Mouse (Mus musculus): ENCODE measurements at regions not wholly inside any gene's neighbourhood (a gene's known extent, or its start where the extent isn't known, plus 50 kb on each side); places are given as distances from the start of the nearest gene placed in this dataset.

- in situ Hi-C loops (cut with MboI; ENCODE audit: low pct_unique_long_range_greater_than_20kb in 1 of 2, low sequenced_read_pairs in 2 of 2, unreplicated experiment in 1 of 2): no loop called here
Observed at GRCm38 (mm10) chr15:51234873-51235272, 2649.8 kb upstream of the Gm7489 start.

- in situ Hi-C loops (cut with MboI; ENCODE audit: low pct_unique_long_range_greater_than_20kb in 1 of 2, low sequenced_read_pairs in 2 of 2, unreplicated experiment in 1 of 2): no loop called here
Observed at GRCm38 (mm10) chr15:51244596-51244995, 2640.1 kb upstream of the Gm7489 start.

- in situ Hi-C loops (cut with MboI; ENCODE audit: low pct_unique_long_range_greater_than_20kb in 1 of 2, low sequenced_read_pairs in 2 of 2, unreplicated experiment in 1 of 2): no loop called here
Observed at GRCm38 (mm10) chr15:51247259-51247658, 2637.4 kb upstream of the Gm7489 start.

- in situ Hi-C loops (cut with MboI; ENCODE audit: low pct_unique_long_range_greater_than_20kb in 1 of 2, low sequenced_read_pairs in 2 of 2, unreplicated experiment in 1 of 2): no loop called here
Observed at GRCm38 (mm10) chr15:51248034-51248788, 2636.5 kb upstream of the Gm7489 start.

GRCm38 (mm10) chr15:51248789-51249040 lies 2636.0 kb upstream of the Gm7489 start:
- in situ Hi-C loops (cut with MboI; ENCODE audit: low pct_unique_long_range_greater_than_20kb in 1 of 2, low sequenced_read_pairs in 2 of 2, unreplicated experiment in 1 of 2): no loop called here

- in situ Hi-C loops (cut with MboI; ENCODE audit: low pct_unique_long_range_greater_than_20kb in 1 of 2, low sequenced_read_pairs in 2 of 2, unreplicated experiment in 1 of 2): no loop called here
Observed at GRCm38 (mm10) chr15:51254143-51254542, 2630.6 kb upstream of the Gm7489 start.

GRCm38 (mm10) chr15:51255203-51255615 lies 2629.5 kb upstream of the Gm7489 start:
- in situ Hi-C loops (cut with MboI; ENCODE audit: low pct_unique_long_range_greater_than_20kb in 1 of 2, low sequenced_read_pairs in 2 of 2, unreplicated experiment in 1 of 2): no loop called here

- in situ Hi-C loops (cut with MboI; ENCODE audit: low pct_unique_long_range_greater_than_20kb in 1 of 2, low sequenced_read_pairs in 2 of 2, unreplicated experiment in 1 of 2): no loop called here
Observed at GRCm38 (mm10) chr15:51256681-51257080, 2628.0 kb upstream of the Gm7489 start.

GRCm38 (mm10) chr15:51264599-51265163 lies 2620.0 kb upstream of the Gm7489 start:
- in situ Hi-C loops (cut with MboI; ENCODE audit: low pct_unique_long_range_greater_than_20kb in 1 of 2, low sequenced_read_pairs in 2 of 2, unreplicated experiment in 1 of 2): no loop called here

GRCm38 (mm10) chr15:51265971-51266370 lies 2618.7 kb upstream of the Gm7489 start:
- in situ Hi-C loops (cut with MboI; ENCODE audit: low pct_unique_long_range_greater_than_20kb in 1 of 2, low sequenced_read_pairs in 2 of 2, unreplicated experiment in 1 of 2): no loop called here

- in situ Hi-C loops (cut with MboI; ENCODE audit: low pct_unique_long_range_greater_than_20kb in 1 of 2, low sequenced_read_pairs in 2 of 2, unreplicated experiment in 1 of 2): no loop called here
Observed at GRCm38 (mm10) chr15:51271632-51272312, 2612.9 kb upstream of the Gm7489 start.

- in situ Hi-C loops (cut with MboI; ENCODE audit: low pct_unique_long_range_greater_than_20kb in 1 of 2, low sequenced_read_pairs in 2 of 2, unreplicated experiment in 1 of 2): no loop called here
Observed at GRCm38 (mm10) chr15:51285334-51285733, 2599.4 kb upstream of the Gm7489 start.

GRCm38 (mm10) chr15:51286352-51286751 lies 2598.4 kb upstream of the Gm7489 start:
- in situ Hi-C loops (cut with MboI; ENCODE audit: low pct_unique_long_range_greater_than_20kb in 1 of 2, low sequenced_read_pairs in 2 of 2, unreplicated experiment in 1 of 2): no loop called here

- in situ Hi-C loops (cut with MboI; ENCODE audit: low pct_unique_long_range_greater_than_20kb in 1 of 2, low sequenced_read_pairs in 2 of 2, unreplicated experiment in 1 of 2): no loop called here
Observed at GRCm38 (mm10) chr15:51288911-51289432, 2595.7 kb upstream of the Gm7489 start.

- in situ Hi-C loops (cut with MboI; ENCODE audit: low pct_unique_long_range_greater_than_20kb in 1 of 2, low sequenced_read_pairs in 2 of 2, unreplicated experiment in 1 of 2): no loop called here
Observed at GRCm38 (mm10) chr15:51289916-51290315, 2594.8 kb upstream of the Gm7489 start.

GRCm38 (mm10) chr15:51291183-51291582 lies 2593.5 kb upstream of the Gm7489 start:
- in situ Hi-C loops (cut with MboI; ENCODE audit: low pct_unique_long_range_greater_than_20kb in 1 of 2, low sequenced_read_pairs in 2 of 2, unreplicated experiment in 1 of 2): no loop called here

GRCm38 (mm10) chr15:51296841-51297240 lies 2587.9 kb upstream of the Gm7489 start:
- in situ Hi-C loops (cut with MboI; ENCODE audit: low pct_unique_long_range_greater_than_20kb in 1 of 2, low sequenced_read_pairs in 2 of 2, unreplicated experiment in 1 of 2): no loop called here

- in situ Hi-C loops (cut with MboI; ENCODE audit: low pct_unique_long_range_greater_than_20kb in 1 of 2, low sequenced_read_pairs in 2 of 2, unreplicated experiment in 1 of 2): no loop called here
Observed at GRCm38 (mm10) chr15:51318072-51318471, 2566.6 kb upstream of the Gm7489 start.

- in situ Hi-C loops (cut with MboI; ENCODE audit: low pct_unique_long_range_greater_than_20kb in 1 of 2, low sequenced_read_pairs in 2 of 2, unreplicated experiment in 1 of 2): no loop called here
Observed at GRCm38 (mm10) chr15:51318760-51319159, 2565.9 kb upstream of the Gm7489 start.

Measured in mouse embryonic stem cell (cell line).